Mouse (Mus musculus) gastrocnemius, adult 2 months (tissue): ENCODE measurements at regions not wholly inside any gene's neighbourhood (a gene's known extent, or its start where the extent isn't known, plus 50 kb on each side); places are given as distances from the start of the nearest gene placed in this dataset.

Experiments
- DNase-seq: peaks from one replicate; pipeline ENCODE4 v3.0.0; 2022
- H3K27ac ChIP-seq: fragments of 200-600 bp; 2 replicates; pipeline ENCODE4 v1.8.1; 2022; ENCODE audit warnings: mild to moderate bottlenecking
- H3K4me3 ChIP-seq: fragments of 200-600 bp; 2 replicates; pipeline ENCODE4 v1.8.1; 2022; ENCODE audit warnings: mild to moderate bottlenecking, moderate library complexity
- CTCF ChIP-seq: fragments of 200-600 bp; IDR thresholded peaks from 2 replicates; pipeline ENCODE4 v1.8.1; 2022; ENCODE audit warnings: antibody characterized with exemption, mild to moderate bottlenecking, moderate library complexity
- intact Hi-C: fragments of 180-260 bp; cut with DNase I; formaldehyde crosslinking; loops from one replicate; pipeline ENCODE4 v1.15.1; 2025

DNA sequence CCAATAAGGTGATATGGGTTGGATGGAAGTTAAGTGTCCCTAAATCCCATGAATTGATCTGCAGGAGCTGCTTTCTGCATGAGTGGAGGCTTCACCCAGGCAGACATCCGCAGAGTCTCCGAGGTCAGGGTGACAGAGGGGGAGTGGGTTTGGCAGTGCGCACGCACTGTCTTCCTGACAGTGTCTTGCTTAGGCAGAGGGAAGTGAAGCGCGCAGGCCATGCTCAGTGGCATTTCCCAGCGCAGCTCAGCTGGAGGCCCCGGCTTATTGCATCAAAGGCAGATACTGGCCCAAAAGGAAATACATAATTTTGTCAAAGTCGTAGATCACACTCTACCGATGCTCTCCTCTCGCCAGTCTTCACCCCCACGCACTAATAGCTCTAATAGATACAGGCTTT is 252.7 kb upstream of the Dnajc24 start:
- intact Hi-C loops, result no loop called here
- TF ChIP-seq CTCF, result no peak

DNA sequence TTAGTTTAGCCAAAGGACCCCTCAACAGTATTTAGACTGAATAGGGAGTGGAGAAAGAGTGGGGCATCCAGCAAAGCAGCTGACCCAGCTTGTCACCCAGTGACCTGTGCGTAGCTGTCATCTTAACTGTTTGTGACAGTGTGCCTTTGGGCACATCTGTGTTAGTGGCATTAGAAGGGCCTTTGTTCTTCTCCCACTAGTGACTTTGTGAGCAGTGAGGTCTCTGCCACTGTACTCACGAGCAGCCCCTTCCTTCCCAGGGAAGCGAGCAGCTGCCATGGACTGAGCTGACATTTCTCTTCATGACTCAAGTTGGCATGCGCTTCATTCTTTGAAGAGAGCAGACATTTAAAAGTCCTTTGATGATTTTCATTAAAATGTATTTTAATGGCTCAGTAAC is 231.0 kb upstream of the Dnajc24 start:
- no peak for TF ChIP-seq CTCF
- intact Hi-C loops, result no loop called here
- no peak for DNase-seq

More for the DNA sequence above, 252.7 kb upstream of the Dnajc24 start:
- Histone ChIP-seq H3K27ac (no peak overlapping the region), H3K4me3 (no peak overlapping the region)
- no peak for DNase-seq

DNA sequence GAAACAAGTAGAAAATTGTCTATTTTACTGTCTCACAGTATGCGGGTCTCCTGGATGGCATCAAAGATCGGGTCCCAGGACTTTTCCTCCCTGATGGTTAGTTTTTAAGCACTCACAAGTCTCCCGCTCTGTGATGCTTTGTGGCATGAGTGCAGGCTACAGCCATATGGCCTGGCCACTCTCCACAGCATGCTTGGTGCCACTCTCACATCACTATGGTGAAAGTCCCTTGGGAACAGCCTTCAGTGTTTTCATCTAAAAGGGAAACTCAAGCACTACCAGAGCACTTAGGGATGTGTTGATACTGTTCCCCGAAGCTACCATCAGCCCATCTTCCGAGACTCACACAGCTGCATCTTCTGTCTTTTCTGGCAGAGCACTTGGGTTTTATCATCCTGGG is 227.8 kb upstream of the Dnajc24 start:
- intact Hi-C loops, result no loop called here

More for the DNA sequence above, 231.0 kb upstream of the Dnajc24 start:
- H3K4me3 ChIP-seq, result no peak overlapping the region
- no peak overlapping the region for H3K27ac ChIP-seq

DNA sequence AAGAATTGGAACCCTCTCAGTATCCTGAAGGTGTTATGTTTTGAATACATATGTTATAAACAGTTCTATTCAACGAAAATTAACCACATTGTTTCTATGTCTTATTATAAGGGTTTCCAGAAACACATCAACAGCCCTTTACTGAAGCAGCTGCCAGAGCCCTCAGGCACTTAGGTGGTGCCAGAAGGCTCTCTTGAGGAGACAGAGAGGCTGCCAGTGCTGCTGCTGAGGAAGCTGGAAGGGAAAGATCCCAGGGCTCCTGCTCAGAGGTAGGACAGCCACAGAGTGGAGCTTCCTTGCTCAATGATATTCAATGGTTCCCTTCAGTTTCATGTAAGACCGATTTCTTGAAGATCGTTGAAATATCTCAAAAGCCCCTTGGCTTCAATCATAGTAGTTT is 226.7 kb upstream of the Dnajc24 start:
- H3K4me3 ChIP-seq, result no peak overlapping the region
- no peak for DNase-seq
- intact Hi-C loops, result no loop called here
- no peak for TF ChIP-seq CTCF
- H3K27ac ChIP-seq, result no peak overlapping the region

More for the DNA sequence above, 227.8 kb upstream of the Dnajc24 start:
- no peak for TF ChIP-seq CTCF
- DNase-seq, result no peak
- Histone ChIP-seq H3K27ac (no peak overlapping the region), H3K4me3 (no peak overlapping the region)

DNA sequence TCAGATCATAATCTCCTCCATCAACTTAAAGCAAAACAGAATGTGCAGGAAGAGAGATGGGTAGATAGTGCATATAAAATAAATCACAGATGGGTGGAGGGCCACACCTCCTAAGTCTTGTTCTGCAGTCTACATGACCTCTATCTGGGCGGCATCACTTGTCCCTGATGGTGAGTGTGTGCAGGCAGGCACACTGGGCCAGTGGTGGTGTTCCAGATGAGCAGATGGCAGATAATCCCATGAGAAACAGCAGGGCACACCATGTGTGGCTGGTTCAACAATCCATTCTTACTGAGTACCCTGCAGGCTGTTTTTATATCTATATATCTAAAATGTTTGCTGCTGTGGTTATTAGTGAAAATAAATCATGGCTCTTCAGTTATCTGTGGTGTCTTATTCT is 224.9 kb upstream of the Dnajc24 start:
- H3K27ac ChIP-seq, result no peak overlapping the region
- intact Hi-C loops, result no loop called here
- no peak for TF ChIP-seq CTCF
- no peak for DNase-seq
- H3K4me3 ChIP-seq, result no peak overlapping the region

DNA sequence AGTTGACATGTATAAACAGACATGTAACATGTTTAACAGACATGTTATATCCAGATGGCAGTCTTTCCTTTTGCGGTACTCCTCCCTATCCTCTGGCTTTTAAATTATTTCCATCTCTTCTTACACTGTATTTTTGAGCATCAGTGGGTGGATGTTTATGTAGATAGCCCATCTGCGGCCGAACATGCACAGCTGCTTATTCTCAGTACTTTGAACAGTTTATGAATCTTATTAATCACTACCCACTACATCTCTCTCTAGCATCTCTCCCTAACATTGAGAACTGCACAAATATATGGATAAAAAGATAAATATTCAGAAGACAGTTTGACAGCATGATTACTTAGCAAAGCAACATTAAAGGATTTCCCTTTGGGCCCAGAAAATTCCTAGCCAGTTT is 212.8 kb upstream of the Dnajc24 start:
- DNase-seq, result no peak
- H3K4me3 ChIP-seq, result no peak overlapping the region
- TF ChIP-seq CTCF, result no peak
- H3K27ac ChIP-seq, result no peak overlapping the region
- intact Hi-C loops, result no loop called here

DNA sequence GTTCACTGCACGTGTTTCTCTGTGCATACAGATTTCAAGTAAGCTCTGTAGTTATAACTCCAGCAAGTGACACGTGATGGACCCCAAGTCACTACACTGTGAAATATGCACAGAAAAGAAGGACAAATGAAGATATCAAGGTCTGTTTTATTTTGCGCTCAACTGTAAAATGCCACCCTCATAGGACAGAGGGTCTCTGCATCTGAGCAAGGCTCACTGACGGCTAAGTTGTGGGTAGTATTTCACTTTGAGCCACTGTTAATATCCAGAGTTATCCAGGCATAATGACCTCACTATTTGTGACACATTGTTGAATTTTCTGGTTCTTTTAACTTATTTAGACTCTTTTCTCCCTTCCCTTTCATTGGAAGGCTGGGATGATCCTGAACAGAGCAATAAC is 210.4 kb upstream of the Dnajc24 start:
- intact Hi-C loops, result no loop called here
- Histone ChIP-seq H3K27ac (no peak overlapping the region), H3K4me3 (no peak overlapping the region)
- TF ChIP-seq CTCF, result no peak
- DNase-seq, result no peak

DNA sequence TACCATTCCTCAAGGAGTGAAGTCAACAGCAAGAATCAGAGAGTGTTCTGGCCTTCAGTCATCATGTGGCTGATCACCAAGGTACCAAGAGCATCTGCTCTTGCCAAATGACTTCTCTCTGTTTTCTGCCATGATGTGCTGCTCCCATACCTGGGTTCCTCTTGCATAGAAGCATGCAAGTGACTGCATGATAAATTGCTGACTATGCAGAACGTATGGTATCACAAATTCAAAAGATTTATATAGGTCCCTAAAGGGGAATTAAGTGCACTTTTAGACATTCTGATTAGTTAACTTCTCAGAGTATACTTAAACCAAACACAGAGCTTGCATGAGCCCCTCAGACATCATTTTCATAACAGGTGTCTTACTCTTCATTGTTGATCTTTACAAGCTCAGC is 207.4 kb upstream of the Dnajc24 start:
- Histone ChIP-seq H3K4me3 (no peak overlapping the region), H3K27ac (no peak overlapping the region)
- TF ChIP-seq CTCF, result no peak
- DNase-seq, result no peak
- intact Hi-C loops, result no loop called here

DNA sequence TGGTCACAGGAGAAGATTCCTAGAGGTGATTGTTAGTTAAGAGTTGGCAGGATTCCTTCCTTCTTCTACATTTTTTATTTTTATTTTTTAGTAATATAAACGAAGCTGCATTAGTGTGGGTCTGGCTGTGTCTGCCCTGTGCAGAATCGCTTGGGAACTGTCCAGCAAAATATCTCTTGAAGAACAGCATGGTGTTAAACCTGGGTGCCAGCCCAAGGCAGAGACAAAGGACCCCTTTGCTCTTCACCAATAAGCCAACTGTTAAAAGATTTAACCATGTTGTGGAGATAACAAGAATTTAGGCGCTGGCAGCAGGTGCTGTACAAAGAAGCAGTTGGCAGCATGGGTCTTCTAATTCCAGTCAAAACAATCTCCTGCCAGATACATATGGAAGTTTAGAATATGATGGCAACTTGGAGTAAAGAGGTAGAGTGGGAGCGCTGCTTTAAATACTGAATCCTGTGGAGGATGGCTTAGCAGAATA is 205.5 kb upstream of the Dnajc24 start:
- no peak for TF ChIP-seq CTCF
- no peak overlapping the region for H3K27ac ChIP-seq
- intact Hi-C loops, result no loop called here
- DNase-seq, result no peak
- H3K4me3 ChIP-seq, result no peak overlapping the region

DNA sequence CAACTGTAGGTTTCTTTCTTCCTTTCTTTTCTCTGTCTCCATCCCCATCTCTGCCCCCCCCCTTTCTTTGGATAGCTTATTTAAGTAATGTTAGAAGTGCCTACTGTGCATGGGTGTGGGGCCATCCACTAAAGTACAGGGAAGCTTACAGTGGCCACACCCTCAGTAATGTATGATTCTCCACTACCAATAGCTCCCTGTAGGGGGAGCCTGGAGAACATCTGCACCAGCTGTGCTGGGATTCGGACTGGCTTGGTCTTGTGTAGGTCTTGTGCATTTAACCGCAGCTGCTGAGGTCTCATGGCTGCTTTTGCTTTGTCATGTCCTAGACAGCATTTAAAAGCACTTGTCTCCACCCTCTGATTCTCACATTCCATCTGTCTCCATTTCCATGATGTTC is 196.8 kb upstream of the Dnajc24 start:
- no peak for DNase-seq
- Histone ChIP-seq H3K27ac (no peak overlapping the region), H3K4me3 (no peak overlapping the region)
- no peak; the same call in 1 of the 2 replicates for TF ChIP-seq CTCF
- intact Hi-C loops, result no loop called here

DNA sequence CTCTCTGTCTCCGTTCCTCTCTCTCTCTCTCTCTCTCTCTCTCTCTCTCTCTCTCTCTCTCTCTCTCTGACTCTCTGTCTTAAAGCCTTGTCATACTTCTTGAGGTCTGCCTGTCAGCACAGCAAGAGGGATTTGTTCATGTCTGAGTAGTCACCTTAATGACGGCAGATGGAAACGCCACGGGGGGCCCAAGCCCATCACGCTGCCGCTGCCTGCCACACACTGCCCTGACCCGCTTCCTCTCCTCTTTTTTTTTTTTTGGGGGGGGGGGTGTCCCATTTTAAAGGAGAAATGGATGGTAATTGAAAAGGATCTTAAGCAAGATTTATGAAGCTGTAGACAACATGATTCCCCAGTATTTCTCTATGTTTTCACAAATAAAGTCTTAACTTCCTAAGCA is 191.8 kb upstream of the Dnajc24 start:
- no peak for TF ChIP-seq CTCF
- no peak for DNase-seq
- Histone ChIP-seq H3K27ac (no peak overlapping the region), H3K4me3 (no peak overlapping the region)
- intact Hi-C loops, result loop anchor here (2.0 to 10.0 kb wide), 2 partner anchors 580 to 672 kb away; no protein-coding TSS in a partner anchor

DNA sequence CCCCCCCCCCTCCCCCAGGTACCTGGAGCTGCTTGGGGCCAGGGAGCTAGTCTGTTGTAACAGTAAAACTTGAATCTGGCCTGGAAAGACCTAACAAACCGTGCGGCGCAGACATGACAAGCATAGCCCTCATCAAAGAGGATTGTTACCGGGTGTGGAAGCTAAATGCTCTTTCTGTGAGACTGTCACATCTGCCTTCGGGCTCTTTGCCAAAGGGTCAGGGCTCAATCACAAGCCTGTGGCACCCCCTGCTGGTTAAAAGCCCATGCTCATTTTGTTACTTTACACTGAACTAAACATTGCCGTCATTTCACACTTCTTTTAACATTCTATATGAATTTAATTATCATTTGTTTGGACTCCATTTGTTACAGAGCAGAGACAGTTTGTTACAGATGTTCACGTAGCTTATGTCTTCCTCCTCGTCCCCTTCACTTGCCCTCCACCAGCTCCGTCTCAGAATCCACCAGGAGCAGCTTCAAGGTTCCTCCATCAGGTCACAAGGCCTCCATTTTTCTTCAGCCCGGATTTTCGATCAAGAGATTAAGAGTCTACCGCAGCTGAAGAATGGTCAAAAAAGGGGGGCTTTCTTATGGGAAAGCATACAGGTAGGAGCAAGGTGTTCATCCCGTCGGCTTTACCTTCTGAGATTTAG is 191.1 kb upstream of the Dnajc24 start:
- intact Hi-C loops, result loop anchor here (2.0 to 10.0 kb wide), 2 partner anchors 580 to 672 kb away; no protein-coding TSS in a partner anchor
- Histone ChIP-seq H3K4me3 (no peak overlapping the region), H3K27ac (no peak overlapping the region)
- peak; percentile 66 for TF ChIP-seq CTCF
- peak; percentile 48 for DNase-seq

DNA sequence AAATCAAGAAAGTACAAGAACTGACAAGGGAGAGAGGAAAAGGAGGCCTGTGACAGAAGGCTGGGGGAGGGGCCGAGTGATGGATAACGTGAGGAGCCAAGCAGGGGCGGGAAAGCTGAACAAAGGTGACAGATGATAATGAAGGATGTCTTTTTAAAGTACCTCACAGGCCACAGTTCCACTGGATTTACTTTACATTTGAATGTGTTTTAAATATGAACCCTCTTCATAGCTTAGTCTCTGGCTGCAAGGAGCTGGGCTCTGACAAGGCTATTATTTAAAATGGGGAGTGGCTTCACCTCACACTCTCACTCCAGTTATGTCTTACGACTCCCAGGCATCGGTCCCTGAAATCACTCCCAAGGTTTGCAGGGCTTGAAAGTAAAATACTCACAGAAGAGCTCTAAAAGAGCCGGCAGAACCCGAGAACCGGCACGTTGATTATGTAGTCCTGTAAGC is 190.6 kb upstream of the Dnajc24 start:
- intact Hi-C loops, result loop anchor here (2.0 to 10.0 kb wide), 2 partner anchors 579 to 671 kb away; no protein-coding TSS in a partner anchor
- DNase-seq, result no peak
- Histone ChIP-seq H3K4me3 (no peak overlapping the region), H3K27ac (no peak overlapping the region)
- no peak for TF ChIP-seq CTCF
